Mouse (Mus musculus) MN1 (cell line): ENCODE results near the gene Pptc7.
"Not testable (repeated sequence)": the region's sequence is repeated elsewhere in the genome, so short reads cannot be mapped to it uniquely, and the experiment has no call there.

Experiments
- DNase-seq: peaks from one replicate; pipeline ENCODE4 v3.0.0-alpha.2; 2016; ENCODE audit warnings: low spot score

Pptc7 gene

GRCm38 (mm10) chr5:122300071-122300518 lies 15.9 kb downstream of the Pptc7 start:
- peak; percentile 73 for DNase-seq

DNA sequence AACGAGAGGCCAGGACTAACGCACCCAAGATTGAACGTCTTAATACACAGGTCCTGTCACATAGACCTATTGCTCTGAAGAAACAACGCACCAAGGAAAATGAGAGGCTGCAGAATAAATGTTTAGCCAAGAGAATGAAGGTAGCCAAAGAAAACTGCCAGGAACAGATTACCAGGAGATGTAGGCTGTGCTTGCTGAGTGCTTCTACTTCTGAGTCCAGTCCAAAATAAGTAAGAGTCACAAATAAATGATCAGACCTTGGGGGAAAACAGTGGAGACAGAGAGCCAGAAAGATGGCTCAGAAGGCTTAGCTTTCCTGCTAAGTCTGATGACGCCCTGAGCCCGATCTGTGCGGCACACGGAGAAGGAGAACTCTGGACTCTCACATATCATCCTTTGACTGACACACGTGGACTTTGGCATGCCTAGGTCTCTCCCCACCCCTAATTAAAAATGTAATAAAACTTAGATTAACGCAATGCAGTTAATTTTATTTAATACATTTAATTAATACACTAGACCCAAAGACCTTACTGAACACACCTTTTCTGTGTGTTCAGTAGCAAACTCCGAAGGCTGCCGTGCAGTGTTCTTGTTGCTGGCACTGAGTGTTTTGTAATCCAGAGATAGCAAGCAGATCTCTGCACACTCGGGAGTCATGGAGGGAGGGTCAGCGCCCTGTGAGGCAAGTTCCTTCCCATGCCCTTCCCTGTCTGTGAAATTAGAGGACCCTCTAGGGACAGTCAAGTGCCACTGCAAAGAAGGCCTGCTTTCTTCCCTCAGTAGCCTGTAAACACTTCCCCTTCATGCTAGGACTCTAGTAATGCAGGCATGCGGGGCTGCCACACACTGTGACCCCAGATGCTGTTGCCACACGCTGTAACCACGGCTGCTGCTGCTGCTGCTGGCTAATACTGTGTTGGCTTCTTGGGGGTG lies 18.9 kb downstream of the Pptc7 start:
- peak; percentile 14 for DNase-seq

GRCm38 (mm10) chr5:122303937-122304336 lies 19.8 kb downstream of the Pptc7 start:
- DNase-seq = peak; percentile 37

DNA sequence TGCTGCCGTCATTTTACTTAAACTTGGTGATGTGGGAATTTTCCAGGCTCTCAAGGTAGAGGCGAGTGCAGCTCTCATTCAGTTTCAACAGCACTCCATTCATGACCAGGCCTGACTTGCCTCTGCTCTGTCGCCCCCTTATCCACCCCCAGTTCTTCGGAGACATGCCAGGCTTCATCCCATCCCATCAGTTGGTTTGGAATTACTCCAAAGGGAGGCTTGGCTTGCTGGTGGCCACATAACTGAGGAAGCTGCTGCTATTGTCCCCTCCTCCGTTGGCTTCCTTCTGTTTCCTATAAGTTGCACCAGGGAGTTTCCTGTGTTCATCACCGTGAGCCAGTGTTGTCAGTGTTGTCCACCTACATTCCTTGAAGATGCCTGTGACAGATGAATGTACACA lies 20.4 kb downstream of the Pptc7 start:
- no peak for DNase-seq

- no peak for DNase-seq
These were observed 21.3 kb downstream of the Pptc7 start for GRCm38 (mm10) chr5:122305472-122305871.

DNA sequence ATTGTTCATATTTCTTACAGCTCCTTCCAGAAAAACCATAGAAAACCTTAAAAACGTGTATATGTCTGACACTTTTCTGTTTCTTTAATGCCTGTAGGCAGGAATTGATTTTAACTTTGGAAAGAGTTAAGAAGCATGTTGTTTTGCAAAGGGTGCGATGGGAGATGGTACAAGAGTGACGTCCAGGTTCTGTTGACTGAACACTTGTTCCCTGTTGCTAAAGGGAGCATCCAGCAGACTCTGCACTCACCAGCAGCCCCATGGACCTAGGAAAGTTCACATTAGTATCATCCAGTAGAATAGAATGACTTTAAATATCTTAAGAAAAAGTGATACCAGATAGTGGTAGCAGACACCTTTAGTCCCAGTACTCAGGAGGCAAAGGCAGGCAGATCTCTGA lies 22.4 kb downstream of the Pptc7 start:
- no peak for DNase-seq

- no peak for DNase-seq
These were observed 26.5 kb downstream of the Pptc7 start for GRCm38 (mm10) chr5:122310699-122311098.

DNA sequence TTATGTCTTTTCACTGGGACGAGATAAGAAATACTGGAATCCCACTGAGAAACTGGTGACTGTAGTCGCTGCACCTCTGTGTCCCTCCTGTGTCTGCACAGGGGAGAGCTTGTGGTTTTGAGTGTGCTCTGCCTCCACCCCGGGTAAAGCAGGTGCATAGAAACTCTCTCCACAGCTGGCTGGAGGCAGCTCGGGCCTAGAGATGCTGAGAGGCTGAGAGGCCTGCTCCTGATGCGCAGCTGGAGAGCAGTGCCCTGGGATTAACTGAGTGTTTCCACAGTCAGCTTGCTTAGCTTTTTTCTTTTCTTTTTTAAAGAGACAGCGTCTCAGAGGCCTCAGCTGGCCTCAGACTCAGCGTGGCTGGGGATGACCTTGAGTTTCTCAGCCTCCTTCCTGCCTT lies 27.5 kb downstream of the Pptc7 start:
- no peak for DNase-seq

DNA sequence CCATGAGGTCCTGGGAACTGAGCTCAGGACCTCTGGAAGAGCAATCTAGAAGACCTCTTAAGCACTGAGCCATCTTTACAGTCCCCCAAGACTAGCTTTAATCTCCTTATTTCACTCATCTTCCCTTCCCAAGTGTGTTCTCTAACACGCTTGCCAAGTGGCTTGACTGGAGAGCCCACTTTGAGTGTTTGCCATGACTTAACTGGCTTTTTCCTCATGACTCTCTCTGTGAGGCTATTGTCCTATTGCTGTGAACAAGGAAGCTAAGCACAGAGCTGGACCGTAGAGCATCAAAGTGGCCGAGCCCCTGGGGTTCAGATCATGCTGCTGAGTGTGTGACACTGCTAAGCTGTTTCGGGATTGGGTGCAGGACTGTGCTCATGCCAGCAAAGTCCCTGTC lies 28.2 kb downstream of the Pptc7 start:
- DNase-seq = no peak

DNA sequence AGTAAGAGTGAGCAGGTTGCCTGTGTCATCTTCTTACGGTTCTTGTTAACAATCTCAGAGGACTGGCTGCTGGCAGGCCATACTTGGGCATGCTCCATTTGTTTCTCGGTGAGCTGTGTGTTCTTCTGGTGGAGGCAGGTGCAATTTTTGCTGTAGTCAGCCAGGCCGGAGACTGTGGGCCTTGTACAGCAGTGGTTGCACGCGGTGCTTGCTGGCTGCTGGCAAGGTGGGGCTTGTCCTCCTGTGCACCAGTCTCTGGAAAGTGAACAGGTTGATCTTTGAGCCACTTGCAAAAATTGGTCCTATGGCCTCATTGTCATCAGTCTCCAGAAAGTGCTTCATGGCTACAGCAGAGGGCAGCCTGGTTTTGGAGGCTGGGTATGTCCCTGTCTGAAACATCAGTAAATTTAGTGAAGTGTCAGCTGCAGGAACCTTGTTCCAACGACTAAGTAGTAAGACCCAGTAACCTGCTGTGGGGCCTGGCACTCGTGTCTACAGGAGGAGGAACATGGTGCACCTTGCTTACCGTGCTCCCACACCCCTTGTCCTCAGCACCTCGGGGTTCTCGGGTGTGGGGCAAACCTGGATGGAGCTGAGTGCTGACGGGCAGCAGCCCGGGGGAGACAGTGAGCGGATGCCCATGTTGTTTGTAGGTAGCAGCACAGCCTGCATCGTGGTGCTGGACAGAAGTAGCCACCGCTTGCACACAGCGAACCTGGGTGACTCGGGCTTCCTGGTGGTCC lies 28.9 kb downstream of the Pptc7 start:
- DNase-seq = no peak

DNA sequence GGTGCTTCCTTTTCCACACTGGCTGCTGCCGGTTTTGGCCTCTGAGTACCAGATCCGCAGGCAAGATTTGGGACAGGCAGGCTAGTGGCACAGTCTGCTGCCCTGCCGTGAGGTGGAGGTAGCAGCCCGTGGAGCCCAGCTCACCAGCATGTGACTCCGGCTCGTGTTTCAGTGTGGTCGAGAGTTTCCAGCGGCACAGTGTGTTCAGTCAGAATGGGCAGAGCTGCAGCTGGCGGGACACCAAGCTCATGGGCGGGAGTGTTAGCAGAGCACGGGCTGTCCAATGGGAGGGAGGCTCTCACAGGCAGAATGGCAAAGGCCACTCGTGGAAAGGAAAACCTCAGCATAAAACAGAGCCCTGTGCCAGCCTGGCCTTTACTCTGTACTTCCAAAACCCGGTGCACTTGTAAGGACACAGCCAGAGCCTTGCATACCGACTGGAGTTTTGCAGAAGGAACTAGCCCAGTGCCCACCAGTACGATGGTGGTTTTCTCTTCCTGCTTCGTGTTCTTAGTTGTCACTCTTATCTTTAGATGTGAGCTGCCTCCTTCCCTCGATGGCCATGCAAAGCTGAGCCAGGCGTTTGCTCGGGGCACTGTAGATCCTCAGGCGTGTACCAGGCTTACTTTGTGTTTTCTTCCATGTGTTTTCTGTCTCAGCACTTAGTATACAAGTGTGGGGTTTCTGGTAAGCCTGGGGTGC lies 31.0 kb downstream of the Pptc7 start:
- DNase-seq = peak; percentile 25

GRCm38 (mm10) chr5:122317329-122318045 lies 33.3 kb downstream of the Pptc7 start:
- no peak for DNase-seq

GRCm38 (mm10) chr5:122318100-122318499 lies 33.9 kb downstream of the Pptc7 start:
- DNase-seq = no peak

GRCm38 (mm10) chr5:122318976-122319375 lies 34.8 kb downstream of the Pptc7 start:
- not testable (repeated sequence) for DNase-seq

DNA sequence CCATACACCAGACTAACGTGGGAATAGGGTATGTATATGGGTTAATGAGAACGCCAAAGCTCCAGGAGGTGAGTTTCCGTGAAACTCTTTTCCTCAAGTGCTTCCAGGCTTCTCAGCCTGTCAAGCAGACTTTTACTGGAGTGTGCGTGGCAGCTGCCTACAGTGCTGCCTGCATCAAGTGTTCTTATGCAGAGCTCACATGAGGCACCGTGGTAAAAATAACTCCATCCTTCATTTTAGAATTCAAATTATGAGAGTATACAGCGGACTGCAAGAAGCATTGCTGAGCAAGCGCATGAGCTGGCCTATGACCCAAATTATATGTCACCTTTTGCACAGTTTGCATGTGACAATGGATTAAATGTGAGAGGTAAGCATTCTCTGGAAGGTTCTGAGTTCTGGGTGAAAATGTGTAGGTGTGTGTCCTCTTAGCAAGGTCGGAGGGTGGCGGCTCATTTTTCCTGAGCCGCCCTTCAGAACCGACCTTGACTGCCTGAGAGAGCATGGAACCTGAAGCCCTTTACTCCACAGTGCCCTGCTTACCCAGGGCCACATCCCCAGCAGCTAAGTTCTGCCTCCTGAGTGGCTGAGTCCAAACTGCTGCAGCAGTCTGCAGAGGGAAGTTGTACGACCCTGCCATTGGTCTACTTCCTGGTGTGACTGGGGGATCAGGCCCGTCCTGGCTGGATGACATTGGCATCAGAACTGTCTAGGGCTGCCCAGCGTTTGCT lies 35.5 kb downstream of the Pptc7 start:
- no peak for DNase-seq

DNA sequence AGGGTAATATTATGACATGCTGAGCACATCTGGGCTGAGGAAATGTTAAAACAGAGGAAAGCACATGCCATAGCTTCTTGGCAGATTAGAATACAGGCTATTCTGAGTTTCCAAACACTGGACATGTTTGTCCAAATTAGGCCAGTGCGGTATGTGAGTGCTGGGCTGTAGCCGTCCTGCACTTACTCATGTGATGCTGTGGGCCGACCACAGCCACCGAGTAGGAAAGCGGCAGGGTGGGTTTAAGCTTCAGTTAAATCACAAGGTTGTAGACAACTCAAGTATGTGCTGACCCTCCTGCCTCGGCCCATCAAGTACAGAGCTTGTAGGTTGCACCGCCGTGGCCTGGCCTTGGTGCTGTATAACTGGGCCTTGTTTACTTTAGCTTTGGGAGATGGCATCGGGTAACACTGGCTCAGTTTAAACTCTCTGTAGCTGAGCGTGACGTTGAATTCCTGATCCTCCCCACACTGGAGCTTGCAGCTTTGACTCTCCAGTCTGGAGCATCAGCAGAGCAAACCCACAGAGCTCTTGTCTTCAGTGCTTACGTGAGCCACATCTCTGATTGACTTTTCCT lies 36.1 kb downstream of the Pptc7 start:
- no peak for DNase-seq

DNA sequence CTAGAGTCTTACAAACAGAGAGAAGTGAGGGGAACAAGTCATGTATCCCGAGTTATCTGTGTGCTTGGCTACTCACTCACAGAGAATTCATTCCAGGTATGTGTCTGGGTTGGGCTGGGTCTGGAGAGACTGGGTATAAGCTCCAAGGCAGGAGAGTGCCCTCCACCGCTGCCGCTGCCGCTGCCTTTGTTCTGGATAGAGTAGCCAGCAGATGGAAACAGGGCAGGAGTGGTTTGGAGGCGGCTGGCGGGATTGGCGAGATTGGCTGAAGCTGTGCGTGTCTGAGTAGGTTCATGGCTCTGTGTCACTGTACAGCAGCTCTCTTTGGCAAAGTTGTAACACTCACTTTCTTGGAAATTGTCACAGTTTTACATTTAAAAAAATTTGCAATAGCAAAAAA lies 39.4 kb downstream of the Pptc7 start:
- DNase-seq = no peak

DNA sequence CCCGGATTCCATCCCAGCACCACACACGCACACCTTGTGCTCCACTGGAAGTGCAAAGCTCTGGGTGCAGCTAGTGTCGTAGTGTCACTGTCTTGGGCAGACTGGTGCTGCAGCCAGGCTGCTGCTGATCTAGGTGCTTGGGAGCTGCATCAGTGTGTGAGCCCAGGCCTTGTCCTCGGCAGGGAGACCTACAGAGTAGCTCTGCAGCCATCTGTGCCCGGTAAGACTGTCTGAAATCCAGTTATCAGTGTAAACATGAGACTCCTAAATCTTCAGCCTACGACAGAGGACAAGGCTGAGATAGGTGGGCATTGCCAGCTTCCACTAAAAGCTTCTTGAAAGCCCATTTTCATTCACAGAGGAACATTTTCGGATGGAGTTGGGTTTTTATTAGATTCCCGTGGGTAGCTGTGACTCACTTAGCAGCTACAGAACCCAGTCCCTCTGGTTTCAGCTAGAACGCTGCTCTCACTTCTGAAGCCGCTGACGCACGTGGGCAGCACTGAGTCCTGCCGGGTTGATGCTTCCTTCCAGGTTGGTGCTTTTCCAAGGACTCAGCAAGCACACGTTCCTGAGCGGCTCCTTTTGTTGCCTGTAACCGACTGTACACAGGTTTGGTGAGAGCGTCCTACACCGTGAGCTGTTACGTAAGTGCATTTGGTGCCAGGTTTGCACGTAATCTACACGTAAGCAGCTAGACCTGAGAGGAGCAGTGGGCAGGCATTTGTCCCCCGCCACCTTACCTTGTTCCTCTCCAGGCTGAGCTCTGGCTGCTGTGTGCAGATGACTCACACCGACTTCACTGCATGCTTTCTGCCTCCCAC lies 40.7 kb downstream of the Pptc7 start:
- no peak for DNase-seq

DNA sequence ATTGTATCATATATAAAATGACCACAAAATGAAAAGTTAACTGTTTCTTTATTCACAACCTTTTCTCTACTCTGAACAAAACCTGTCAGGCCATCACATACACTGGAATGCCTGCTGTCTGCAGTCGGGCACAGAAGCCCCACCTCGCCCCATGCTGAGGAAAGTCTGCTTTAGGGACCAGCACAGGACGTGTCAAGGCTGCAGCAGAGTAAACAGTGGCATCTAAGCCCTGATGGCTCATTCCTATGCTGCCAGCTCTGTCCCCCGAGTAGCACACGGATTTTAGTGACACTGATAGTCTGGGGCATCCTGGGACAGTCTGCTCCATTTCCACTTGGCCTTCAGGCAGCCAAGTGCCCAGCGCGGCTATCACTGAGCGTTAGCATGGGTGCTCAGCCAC lies 41.3 kb downstream of the Pptc7 start:
- DNase-seq = no peak

- no peak for DNase-seq
These were observed 43.1 kb downstream of the Pptc7 start for GRCm38 (mm10) chr5:122327283-122327682.
